Mouse (Mus musculus): ENCODE data around the gene Ecsit.

DNA sequence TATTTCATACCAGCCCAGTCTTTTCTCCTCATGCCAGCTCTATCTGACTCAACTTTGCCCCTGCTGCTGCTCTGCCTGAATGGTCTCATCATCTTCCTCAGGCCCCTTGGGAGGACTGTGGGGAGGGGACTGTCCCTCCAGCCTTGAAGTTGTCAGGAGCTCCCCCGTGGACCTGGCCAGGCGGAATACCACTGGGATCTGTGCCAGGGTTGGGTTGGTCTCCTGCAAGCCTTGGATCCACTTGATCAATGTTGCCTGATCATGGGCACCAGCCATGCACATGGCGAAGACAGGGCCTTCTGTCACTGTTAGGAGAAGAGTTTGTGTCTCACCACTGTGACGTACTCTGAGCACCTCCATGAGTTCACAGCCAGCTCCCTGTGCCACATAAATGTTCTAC is 13.0 kb downstream of the Ecsit start:
- TF ChIP-seq CTCF (IDR thresholded peaks at IDR 0.05; ENCODE audit: borderline replicate concordance, control insufficient read depth, extremely low read depth, insufficient read depth, low read length, poor library complexity) (no peak), POLR2A (IDR thresholded peaks at IDR 0.05; ENCODE audit: control insufficient read depth, extremely low read depth, insufficient read depth, low read length, poor library complexity) (no peak)
